Mouse (Mus musculus) urinary bladder, postnatal 25 days (tissue): ENCODE results near the gene Tmem231.

Experiments
- DNase-seq: peaks from one replicate; pipeline ENCODE4 v3.0.0; 2022; ENCODE audit warnings: low spot score

Tmem231 gene

GRCm38 (mm10) chr8:111933348-111934076 is at the start of gene Tmem231:
TSS of gene Tmem231 (minus strand) at chr8:111933881.
- DNase-seq: peak; percentile 81

DNA sequence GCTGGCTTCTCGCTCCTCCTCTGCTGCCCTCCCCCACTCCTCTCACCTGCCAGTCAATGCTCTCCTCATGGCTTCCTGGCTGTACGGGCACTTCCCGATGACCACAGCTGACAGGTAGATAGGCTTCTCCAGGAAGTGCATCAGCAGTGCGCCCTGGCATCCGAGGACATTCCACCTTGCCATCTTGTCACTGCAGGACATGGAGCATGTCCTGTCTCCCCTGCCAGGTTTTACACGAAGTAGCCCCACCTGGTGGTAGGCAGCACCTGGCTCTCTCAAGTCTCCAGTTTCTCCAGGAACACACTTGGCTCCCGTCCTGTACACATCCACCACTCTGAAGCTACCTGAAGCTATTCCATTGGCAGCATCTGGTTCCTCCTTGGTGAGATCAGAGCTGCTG is 48.4 kb upstream of the Tmem231 start:
- no peak for DNase-seq

DNA sequence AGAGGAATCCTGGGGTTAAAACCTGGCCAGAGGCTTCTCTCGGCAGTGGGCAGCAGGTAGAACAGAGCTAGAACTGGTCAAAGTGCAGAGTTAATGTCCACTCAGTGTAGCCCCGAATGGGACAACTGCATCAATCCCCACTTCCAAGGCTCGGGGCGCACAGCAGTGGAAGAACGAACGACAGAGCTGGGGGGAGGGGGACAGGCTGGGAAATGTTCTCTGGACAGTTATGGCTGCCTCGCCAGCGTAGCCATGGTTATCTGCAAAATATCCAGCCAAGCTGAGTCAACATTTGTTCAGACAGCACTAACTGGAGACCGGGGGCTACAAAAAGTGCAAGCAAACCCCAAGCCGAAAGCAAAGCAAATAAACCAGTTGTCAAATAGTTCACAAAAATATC is 44.5 kb upstream of the Tmem231 start:
- DNase-seq: no peak

- DNase-seq: no peak
Observed at GRCm38 (mm10) chr8:111976326-111976725, 42.6 kb upstream of the Tmem231 start.

- no peak for DNase-seq
Observed at GRCm38 (mm10) chr8:111975706-111976105, 42.0 kb upstream of the Tmem231 start.

DNA sequence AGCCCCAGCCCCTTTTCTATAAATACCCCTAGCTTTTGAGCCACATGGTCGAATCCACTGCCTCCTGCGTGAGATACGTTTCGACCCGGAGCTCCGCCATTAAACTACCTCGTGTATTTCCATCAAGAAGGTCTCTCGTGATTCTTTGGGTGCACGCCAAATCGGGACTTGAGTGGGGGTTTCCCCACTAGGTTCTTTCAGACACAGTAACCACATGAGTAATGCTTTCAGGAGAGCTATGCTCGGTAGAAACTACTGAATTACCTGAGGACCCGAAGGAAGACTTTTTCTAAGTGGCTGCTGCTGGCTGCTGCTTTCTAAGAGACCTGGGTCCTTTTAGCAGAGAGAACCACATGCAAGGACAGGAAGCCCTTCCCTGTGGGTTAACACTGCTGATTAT is 40.5 kb upstream of the Tmem231 start:
- DNase-seq: no peak

- no peak for DNase-seq
Observed at GRCm38 (mm10) chr8:111968991-111969390, 35.3 kb upstream of the Tmem231 start.

- no peak for DNase-seq
Observed at GRCm38 (mm10) chr8:111968541-111968940, 34.9 kb upstream of the Tmem231 start.

DNA sequence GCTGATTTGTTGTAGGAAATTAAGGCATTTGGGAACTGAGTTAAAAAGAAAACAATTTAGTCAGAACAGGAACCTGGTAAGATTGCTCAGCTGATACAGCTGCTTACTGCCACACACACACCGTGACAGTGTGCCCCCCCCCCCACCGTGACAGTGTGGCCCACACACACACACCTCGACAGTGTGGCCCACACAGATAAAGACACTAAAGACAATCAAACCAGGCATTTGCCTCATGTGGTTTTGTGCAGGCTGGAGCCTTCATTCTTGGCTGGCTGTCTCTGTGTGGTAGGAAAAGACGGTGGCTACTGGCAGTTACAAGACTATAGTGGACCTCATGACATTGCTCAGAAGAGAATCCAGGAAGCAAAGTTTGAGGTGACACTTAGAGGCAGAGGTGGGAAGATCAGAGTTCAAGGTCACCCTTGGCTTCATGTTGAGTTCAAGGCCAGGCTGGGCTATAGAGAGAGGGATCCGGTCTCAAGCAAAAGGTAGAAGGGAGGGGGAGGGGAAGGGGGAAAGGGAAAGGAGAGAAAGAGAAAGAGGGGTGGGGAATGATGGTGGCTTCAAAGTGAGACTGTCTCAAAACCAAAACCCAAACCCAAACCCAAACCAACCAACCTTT is 33.7 kb upstream of the Tmem231 start:
- DNase-seq: no peak

GRCm38 (mm10) chr8:111964849-111965561 is 31.3 kb upstream of the Tmem231 start:
- no peak for DNase-seq

DNA sequence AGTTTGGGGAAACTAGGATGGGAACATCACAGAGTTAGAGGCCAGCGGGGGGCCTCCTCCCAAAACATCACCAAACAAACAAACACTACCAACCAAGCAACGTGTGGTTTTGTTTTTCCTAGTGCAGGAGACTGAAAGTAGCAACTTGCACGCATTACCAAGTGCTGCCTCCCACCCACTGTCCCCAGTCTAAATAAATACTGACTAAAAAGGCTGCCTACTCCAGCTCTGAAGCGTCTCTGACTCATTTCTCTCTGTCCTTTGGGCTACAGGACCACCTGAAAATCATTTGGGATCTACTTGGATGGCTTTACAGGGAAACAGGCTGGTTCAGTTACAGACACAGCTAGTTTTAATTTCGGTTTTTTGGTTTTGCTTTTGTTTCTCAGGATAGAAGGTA is 30.7 kb upstream of the Tmem231 start:
- no peak for DNase-seq

DNA sequence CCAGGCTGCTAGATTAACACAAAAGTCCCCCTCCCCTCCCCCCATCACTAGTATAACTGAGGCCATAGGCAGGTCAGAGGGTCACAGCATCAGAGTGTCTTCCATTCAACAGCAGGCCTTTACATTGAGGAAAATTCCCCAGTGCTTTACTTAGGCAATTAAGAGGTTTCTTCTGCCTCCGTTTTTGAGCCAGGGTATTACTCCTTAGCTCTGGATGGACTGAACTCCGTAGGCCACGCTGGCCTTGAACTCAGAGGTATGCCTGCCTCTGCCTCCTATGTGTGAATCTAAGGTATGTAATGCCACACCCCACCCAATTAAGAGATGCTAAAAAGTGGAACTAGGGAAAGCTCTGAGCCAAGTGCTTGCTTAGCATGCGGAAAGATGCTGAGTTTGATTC is 29.9 kb upstream of the Tmem231 start:
- DNase-seq: no peak

DNA sequence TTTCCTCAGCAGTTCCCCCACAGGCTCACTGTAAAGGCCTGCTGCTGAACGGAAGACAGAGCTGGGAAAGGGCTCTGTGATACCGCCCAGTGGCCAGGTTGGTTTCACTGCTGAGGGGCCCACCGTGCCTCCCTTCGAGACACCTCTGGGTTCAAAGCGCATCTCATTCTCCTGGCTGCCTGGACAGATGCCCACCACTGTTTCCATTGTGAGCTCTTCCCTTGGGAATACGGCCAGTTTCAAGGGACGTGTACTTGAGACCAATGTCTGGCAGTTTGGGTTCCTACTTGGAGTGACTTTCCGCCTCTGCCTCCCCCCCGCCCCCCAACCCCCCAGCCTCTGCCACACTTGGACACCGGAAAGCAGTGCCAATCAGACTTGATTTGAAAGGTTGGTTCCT is 29.4 kb upstream of the Tmem231 start:
- DNase-seq: no peak

DNA sequence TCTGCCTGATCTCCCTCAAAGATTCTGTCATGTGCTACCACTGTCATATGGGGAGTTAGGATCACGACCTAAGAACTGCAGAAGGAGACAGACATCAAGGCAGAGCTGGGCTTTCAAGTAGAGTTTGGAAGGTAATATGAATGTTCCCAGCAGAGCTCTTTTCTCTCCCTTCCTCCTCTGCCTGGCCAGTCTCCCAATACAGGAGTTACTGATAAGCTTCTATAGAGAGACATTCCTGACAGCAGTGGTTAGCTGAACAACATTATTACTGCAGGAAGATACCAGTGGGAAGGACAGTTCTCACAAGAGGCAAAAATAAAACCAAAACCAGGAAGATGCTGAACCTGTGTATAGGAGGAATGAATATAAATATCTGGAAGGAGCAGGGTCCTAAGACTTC is 28.9 kb upstream of the Tmem231 start:
- DNase-seq: no peak

- DNase-seq: no peak
Observed at GRCm38 (mm10) chr8:111961330-111961729, 27.6 kb upstream of the Tmem231 start.

GRCm38 (mm10) chr8:111960591-111961321 is 27.1 kb upstream of the Tmem231 start:
- DNase-seq: no peak

DNA sequence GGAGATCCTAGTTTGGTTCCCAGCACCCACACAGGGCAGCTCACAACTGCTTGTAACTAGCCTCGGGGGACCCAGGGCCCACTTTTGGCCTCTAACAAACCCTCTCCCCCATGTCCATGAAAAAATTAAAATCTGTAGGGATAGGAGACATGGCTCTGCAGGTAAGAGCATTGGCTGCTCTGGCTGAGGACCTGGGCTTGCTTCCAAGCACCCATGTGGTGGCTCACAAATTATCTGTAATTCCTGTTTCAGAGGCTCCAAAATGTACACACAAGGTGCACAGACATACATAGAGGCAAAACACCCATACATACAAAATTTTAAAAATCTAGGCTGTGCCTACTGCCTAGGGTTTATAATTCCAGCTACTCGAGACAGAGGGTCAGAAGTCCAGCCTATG is 23.6 kb upstream of the Tmem231 start:
- DNase-seq: no peak

GRCm38 (mm10) chr8:111955879-111956278 is 22.2 kb upstream of the Tmem231 start:
- DNase-seq: no peak

DNA sequence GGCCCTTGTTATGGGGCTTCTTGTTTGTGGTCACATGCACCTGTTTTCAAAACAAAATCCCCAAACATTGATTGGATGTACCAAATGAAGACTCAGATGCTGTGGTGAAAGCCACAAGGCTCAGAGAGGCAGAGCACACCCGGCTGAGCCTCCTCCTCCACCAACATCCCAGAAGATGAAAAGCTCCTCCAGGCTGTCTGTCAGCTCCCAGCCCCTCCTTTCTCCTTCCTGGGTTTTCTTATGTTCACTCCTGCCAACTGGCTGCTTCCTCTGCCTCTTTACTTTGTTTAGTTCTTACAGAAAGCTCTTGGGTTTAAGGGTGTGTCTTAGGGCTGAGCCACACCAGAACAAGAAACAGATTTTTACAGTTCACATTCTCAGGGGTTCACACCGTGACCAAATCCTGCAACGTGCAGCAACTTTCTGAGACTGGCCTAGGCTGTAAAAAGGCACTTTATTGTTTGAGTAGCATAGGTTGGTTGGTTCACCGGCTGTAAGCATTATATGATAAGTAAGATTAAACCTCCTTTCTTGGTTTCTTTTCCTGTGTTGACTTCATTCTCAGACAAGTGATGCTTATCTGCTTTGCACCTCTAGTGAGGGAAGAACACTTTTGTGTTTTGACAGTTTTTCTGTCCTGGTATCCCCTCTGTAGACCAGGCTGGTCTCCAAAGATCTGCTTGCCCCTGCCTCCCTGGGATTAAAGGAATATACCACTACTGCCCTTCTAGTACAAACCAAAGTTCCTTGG is 21.3 kb upstream of the Tmem231 start:
- DNase-seq: no peak

DNA sequence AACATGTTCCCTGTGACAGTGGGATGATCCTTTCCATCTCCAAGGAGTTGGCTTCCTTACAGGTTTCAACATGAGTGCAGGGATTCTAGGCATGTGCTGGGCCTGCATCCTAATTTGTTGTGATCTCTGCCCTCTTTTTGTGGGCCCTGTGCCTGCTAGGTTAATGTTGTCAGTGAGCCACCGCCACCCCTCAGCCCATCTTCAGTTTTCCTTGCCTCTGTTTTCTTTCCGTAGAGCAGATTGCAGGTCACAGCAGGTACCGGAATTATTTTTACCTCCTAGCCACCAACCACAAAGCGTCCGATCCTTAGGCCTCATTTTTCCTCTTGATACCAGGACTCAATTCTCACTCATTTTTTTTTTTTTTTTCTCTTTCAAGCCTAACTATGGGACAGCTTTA is 18.3 kb upstream of the Tmem231 start:
- no peak for DNase-seq

DNA sequence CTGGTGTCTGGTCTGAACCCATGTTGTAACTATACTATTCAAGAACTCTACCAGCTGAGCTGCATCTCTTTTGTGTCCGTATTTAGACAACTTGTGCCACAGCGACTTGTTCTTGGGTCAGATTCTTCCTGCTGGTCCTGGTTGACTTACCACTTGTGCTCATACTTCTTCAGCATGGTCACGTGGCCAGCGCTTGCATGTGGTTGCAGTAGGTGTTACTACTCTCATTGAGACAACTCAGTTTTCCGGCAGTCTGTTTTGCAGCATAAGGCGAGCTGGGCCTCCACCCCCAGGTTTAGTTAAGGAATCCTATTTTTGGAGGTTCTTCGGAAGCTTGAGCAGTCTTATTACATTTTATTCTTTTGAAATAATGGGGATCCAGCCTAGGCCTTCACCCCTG is 17.6 kb upstream of the Tmem231 start:
- no peak for DNase-seq

DNA sequence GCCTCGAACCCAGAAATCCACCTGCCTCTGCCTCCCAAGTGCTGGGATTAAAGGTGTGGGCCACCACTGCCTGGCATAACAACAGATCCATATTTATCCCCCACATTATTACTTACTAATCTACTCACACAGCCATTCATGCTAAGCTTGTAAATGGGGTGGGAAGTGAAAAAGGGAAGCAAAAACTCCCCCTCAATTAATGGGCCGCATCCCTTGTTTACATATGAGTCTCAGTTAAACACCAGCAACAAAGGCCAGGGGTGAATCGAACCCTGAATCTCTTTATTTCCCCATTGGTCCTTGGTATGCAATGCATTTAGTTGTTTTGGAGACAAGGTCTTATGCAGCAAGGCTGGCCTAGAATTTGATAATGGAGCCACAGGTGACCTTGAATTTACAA is 17.2 kb upstream of the Tmem231 start:
- DNase-seq: no peak
